Comparison of ENCODE assay signal across 16 mouse cellular contexts in genomic region chrX:145499101-145499500, GRCm38 (mm10).
"Had no signal": no experiment of that assay in that cellular context is flagged by ENCODE, and none has a peak within 500 bp of the region (broad histone marks: within the 10 kb centered on the region; RNA-seq: fewer than 3 reads in every experiment).

No protein-coding gene starts in this region.

- DNase-seq: kidney, adult 11 months; kidney, adult 8-10 months; kidney, postnatal 10 days; kidney, postnatal 4 days; liver, embryonic 13.5 days; lung, adult 2 months; right cerebral cortex, postnatal 14 days; right cerebral cortex, postnatal 4 days; thymus, postnatal 25 days had no signal

- H3K27me3 ChIP-seq: kidney, embryonic 15.5 days; liver, embryonic 13.5 days had no signal

- H3K4me3 ChIP-seq: kidney, embryonic 15.5 days; liver, embryonic 13.5 days; megakaryocyte, embryonic 14.5 days; midbrain, embryonic 10.5 days; midbrain, embryonic 13.5 days had no signal

- H3K27ac ChIP-seq: kidney, embryonic 15.5 days; liver, embryonic 13.5 days; midbrain, embryonic 10.5 days; midbrain, embryonic 13.5 days; stomach, postnatal 0 days had no signal

- H3K9me3 ChIP-seq: kidney, embryonic 15.5 days; liver, embryonic 13.5 days; megakaryocyte, embryonic 14.5 days; midbrain, embryonic 10.5 days; midbrain, embryonic 13.5 days had no signal

- H3K4me2 ChIP-seq: kidney, embryonic 15.5 days; liver, embryonic 13.5 days; midbrain, embryonic 13.5 days had no signal

- H3K9ac ChIP-seq: kidney, embryonic 15.5 days; liver, embryonic 13.5 days; midbrain, embryonic 13.5 days had no signal

- H3K36me3 ChIP-seq: kidney, embryonic 15.5 days; liver, embryonic 13.5 days; midbrain, embryonic 10.5 days; midbrain, embryonic 13.5 days had no signal

- H3K4me1 ChIP-seq: kidney, embryonic 15.5 days; megakaryocyte, embryonic 14.5 days; midbrain, embryonic 13.5 days had no signal

- ATAC-seq: lung, postnatal 0 days; midbrain, embryonic 13.5 days; midbrain, embryonic 16.5 days had no signal
